Mouse (Mus musculus): ENCODE data around the gene Pde7b.

DNA sequence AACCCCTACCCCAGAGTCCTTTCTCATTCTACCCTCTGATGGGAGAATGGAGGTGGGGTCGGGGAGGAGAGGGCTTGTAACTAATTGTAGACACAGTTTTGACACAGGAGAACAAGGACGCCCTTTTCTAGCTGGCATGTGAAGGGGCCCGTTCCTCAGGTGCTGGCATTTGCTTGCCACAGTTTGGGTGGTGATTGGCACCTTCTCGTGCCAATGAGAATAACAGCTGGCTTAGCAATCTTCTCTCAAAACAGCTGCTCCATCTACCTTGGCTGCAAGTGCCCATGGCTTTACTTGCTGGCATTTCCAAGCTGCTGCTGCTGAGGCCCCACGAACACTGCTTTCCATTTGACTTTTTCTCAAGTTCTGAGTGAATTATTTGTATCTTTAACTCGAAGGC lies 223.7 kb downstream of the Pde7b start:
- no peak for TF ChIP-seq EP300 (optimal IDR thresholded peaks at IDR 0.05)
- TF ChIP-seq CTCF (IDR thresholded peaks at IDR 0.05; ENCODE audit: low read depth), result no peak
